Mouse (Mus musculus) hindbrain, postnatal 0 days (tissue): ENCODE measurements around the gene Gm4969. TPM values are rescaled to one million over a fixed set of nuclear protein-coding genes. Genes with fewer than 3 reads are reported as not detected.

Experiments used
- ATAC-seq: fragments of 200-750 bp; cut with Nextera tagmentation; 2 replicates; pipeline ENCODE4 v1.8.0; 2017; ENCODE audit warnings: mild to moderate bottlenecking, moderate TSS enrichment, moderate library complexity
- DNase-seq: peaks from one replicate; pipeline ENCODE4 v3.0.0-alpha.2; 2015; ENCODE audit warnings: low spot score
- H3K27ac ChIP-seq: fragments of 300-500 bp; sonication (generic); 2 replicates; pipeline ENCODE4 v1.5.1; 2014; ENCODE audit warnings: mild to moderate bottlenecking
- H3K27me3 ChIP-seq: fragments of 300-500 bp; sonication (generic); 2 replicates; pipeline ENCODE4 v1.6.1; 2014; ENCODE audit warnings: low read length, mixed read lengths; ENCODE audit not compliant: insufficient read depth
- H3K36me3 ChIP-seq: fragments of 300-500 bp; sonication (generic); 2 replicates; pipeline ENCODE4 v1.6.1; 2014; ENCODE audit warnings: low read length, mixed read lengths; ENCODE audit not compliant: insufficient read depth
- H3K4me1 ChIP-seq: fragments of 300-500 bp; sonication (generic); 2 replicates; pipeline ENCODE4 v1.6.1; 2014; ENCODE audit warnings: antibody characterized with exemption, low read length, mixed read lengths; ENCODE audit not compliant: insufficient read depth
- H3K4me2 ChIP-seq: fragments of 300-500 bp; sonication (generic); 2 replicates; pipeline ENCODE4 v1.6.1; 2014; ENCODE audit warnings: low read depth, mild to moderate bottlenecking, low read length, moderate library complexity, mixed read lengths
- H3K4me3 ChIP-seq: fragments of 300-500 bp; sonication (generic); 2 replicates; pipeline ENCODE4 v1.5.1; 2014; ENCODE audit warnings: low read length
- H3K9ac ChIP-seq: fragments of 300-500 bp; sonication (generic); replicated peaks from 2 replicates; pipeline ENCODE4 v1.6.1; 2014; ENCODE audit warnings: mild to moderate bottlenecking, low read length, moderate library complexity, mixed read lengths
- H3K9me3 ChIP-seq: fragments of 300-500 bp; sonication (generic); 2 replicates; pipeline ENCODE4 v1.6.1; 2016; ENCODE audit warnings: low read length, mixed read lengths
- CTCF ChIP-seq: IDR thresholded peaks from 2 replicates; pipeline ENCODE4 v1.5.1; 2016; ENCODE audit warnings: antibody characterized with exemption, control low read depth, low read depth
- WGBS: fragments of 180-500 bp; shearing (Covaris S2); extraction: QIAGEN DNeasy Blood & Tissue Kit; methylation state at CpG from one replicate; pipeline ENCODE4 v1.1.7; 2014; 5-methylcytosine and 5-hydroxymethylcytosine counted together
- polyA plus RNA-seq: library from polyadenylated mRNA; unstranded; fragments of >200 nt; fragmentation: Nextera tagmentation; extraction: Ambion mirVana; gene quantifications from 2 replicates; pipeline ENCODE4 v1.2.1, GENCODE M21; 2015
- total RNA-seq: library from RNA; depleted of rRNA; stranded (reverse); fragments of >200 nt; gene quantifications from 2 replicates; pipeline ENCODE4 v1.2.3, GENCODE M21; 2014

The Gm4969 gene
- total and polyA plus RNA-seq, 2 experiments from 2014 or later: 6.3 to 7.9 TPM

- WGBS: 44% methylated on average over 17 of the region's 17 CpGs
- H3K9ac ChIP-seq: peak overlapping the region; percentile 22; the same call in 1 of the 2 replicates
- TF ChIP-seq CTCF: no peak
- no peaks in the 10 kb centered on the region for H3K9me3 ChIP-seq
- ATAC-seq (no peak), DNase-seq (no peak)
- peaks cover 10% of the 10 kb centered on the region for H3K36me3 ChIP-seq
- H3K27ac ChIP-seq: no peak overlapping the region
- H3K27me3 ChIP-seq: peaks cover 5% of the 10 kb centered on the region; the same call in 1 of the 2 replicates
- H3K4me2 ChIP-seq: peak overlapping the region; percentile 94
- H3K4me1 ChIP-seq: 0 out of 2 replicates have a peak, but pooled peaks cover 4% of the 10 kb centered on the region
- H3K4me3 ChIP-seq: no peak overlapping the region
Measured at GRCm38 (mm10) chr7:19091913-19092312, 26.3 kb downstream of the Gm4969 start.

- Histone ChIP-seq H3K9ac (no peak overlapping the region), H3K36me3 (peaks cover 10% of the 10 kb centered on the region), H3K4me1 (0 out of 2 replicates have a peak, but pooled peaks cover 4% of the 10 kb centered on the region), H3K4me2 (no peak overlapping the region), H3K27me3 (no peaks in the 10 kb centered on the region), H3K27ac (no peak overlapping the region), H3K4me3 (no peak overlapping the region), H3K9me3 (no peaks in the 10 kb centered on the region)
- peak; percentile 79 for DNase-seq
- no peak for ATAC-seq
- 40% methylated on average over 10 of the region's 10 CpGs for WGBS
- peak; percentile 76 for TF ChIP-seq CTCF
Measured at GRCm38 (mm10) chr7:19088813-19089212, 29.4 kb downstream of the Gm4969 start.

GRCm38 (mm10) chr7:19086760-19087159 is 31.4 kb downstream of the Gm4969 start:
- Histone ChIP-seq H3K27me3 (no peaks in the 10 kb centered on the region), H3K36me3 (peaks cover 24% of the 10 kb centered on the region), H3K9ac (no peak overlapping the region), H3K4me2 (no peak overlapping the region), H3K4me3 (no peak overlapping the region), H3K9me3 (no peaks in the 10 kb centered on the region), H3K27ac (no peak overlapping the region), H3K4me1 (no peaks in the 10 kb centered on the region)
- 69% methylated on average over 18 of the region's 18 CpGs for WGBS
- ATAC-seq: no peak
- no peak for TF ChIP-seq CTCF
- no peak for DNase-seq

- WGBS: 28% methylated on average over 14 of the region's 14 CpGs
- Histone ChIP-seq H3K4me1 (no peaks in the 10 kb centered on the region), H3K36me3 (peaks cover 30% of the 10 kb centered on the region), H3K9me3 (no peaks in the 10 kb centered on the region), H3K4me2 (no peak overlapping the region), H3K27ac (no peak overlapping the region), H3K27me3 (no peaks in the 10 kb centered on the region), H3K9ac (no peak overlapping the region), H3K4me3 (no peak overlapping the region)
- DNase-seq (no peak), ATAC-seq (no peak)
- no peak for TF ChIP-seq CTCF
Measured at GRCm38 (mm10) chr7:19086042-19086441, 32.1 kb downstream of the Gm4969 start.

- H3K36me3 ChIP-seq: peaks cover 30% of the 10 kb centered on the region
- H3K4me2 ChIP-seq: no peak overlapping the region
- no peak overlapping the region for H3K9ac ChIP-seq
- H3K9me3 ChIP-seq: no peaks in the 10 kb centered on the region
- DNase-seq: no peak
- no peaks in the 10 kb centered on the region for H3K4me1 ChIP-seq
- no peak overlapping the region for H3K27ac ChIP-seq
- 21% methylated on average over 6 of the region's 6 CpGs for WGBS
- no peak overlapping the region for H3K4me3 ChIP-seq
- ATAC-seq: no peak
- no peaks in the 10 kb centered on the region for H3K27me3 ChIP-seq
- no peak for TF ChIP-seq CTCF
Measured at GRCm38 (mm10) chr7:19085495-19085894, 32.7 kb downstream of the Gm4969 start.

GRCm38 (mm10) chr7:19084921-19085473 is 33.2 kb downstream of the Gm4969 start:
- H3K4me3 ChIP-seq: no peak overlapping the region
- ATAC-seq: no peak
- no peaks in the 10 kb centered on the region for H3K27me3 ChIP-seq
- no peak overlapping the region for H3K4me2 ChIP-seq
- no peak overlapping the region for H3K9ac ChIP-seq
- H3K4me1 ChIP-seq: no peaks in the 10 kb centered on the region
- no peaks in the 10 kb centered on the region for H3K9me3 ChIP-seq
- WGBS: 27% methylated on average over 9 of the region's 9 CpGs
- TF ChIP-seq CTCF: no peak
- H3K36me3 ChIP-seq: peaks cover 34% of the 10 kb centered on the region
- no peak overlapping the region for H3K27ac ChIP-seq
- no peak for DNase-seq

GRCm38 (mm10) chr7:19084277-19084771 is 33.8 kb downstream of the Gm4969 start:
- H3K4me1 ChIP-seq: no peaks in the 10 kb centered on the region
- no peaks in the 10 kb centered on the region for H3K27me3 ChIP-seq
- no peak overlapping the region for H3K9ac ChIP-seq
- H3K4me2 ChIP-seq: no peak overlapping the region; the same call in 1 of the 2 replicates
- H3K9me3 ChIP-seq: no peaks in the 10 kb centered on the region
- ATAC-seq (no peak), DNase-seq (no peak)
- peaks cover 40% of the 10 kb centered on the region for H3K36me3 ChIP-seq
- 65% methylated on average over 6 of the region's 6 CpGs for WGBS
- H3K27ac ChIP-seq: no peak overlapping the region
- H3K4me3 ChIP-seq: no peak overlapping the region
- no peak for TF ChIP-seq CTCF
